Mouse (Mus musculus) heart, embryonic 12.5 days (tissue): Measurements from ENCODE around the gene Camkmt. TPM values are rescaled to one million over a fixed set of nuclear protein-coding genes. Genes with fewer than 3 reads are reported as not detected.

ENCODE experiments used
- ATAC-seq: fragments of 200-750 bp; cut with Nextera tagmentation; 2 replicates; pipeline ENCODE4 v1.8.0; 2017; ENCODE audit warnings: moderate TSS enrichment, moderate library complexity; ENCODE audit not compliant: insufficient number of reproducible peaks, low FRiP score
- H3K27ac ChIP-seq: fragments of 300-500 bp; sonication (generic); 2 replicates; pipeline ENCODE4 v1.5.1; 2016; ENCODE audit warnings: mild to moderate bottlenecking, moderate library complexity; ENCODE audit not compliant: poor library complexity, severe bottlenecking
- H3K27me3 ChIP-seq: fragments of 300-500 bp; sonication (generic); replicated peaks from 2 replicates; pipeline ENCODE4 v1.6.1; 2016; ENCODE audit warnings: mild to moderate bottlenecking, moderate library complexity
- H3K36me3 ChIP-seq: fragments of 300-500 bp; sonication (generic); 2 replicates; pipeline ENCODE4 v1.6.1; 2016; ENCODE audit warnings: mild to moderate bottlenecking, moderate library complexity
- H3K4me1 ChIP-seq: fragments of 300-500 bp; sonication (generic); replicated peaks from 2 replicates; pipeline ENCODE4 v1.6.1; 2016; ENCODE audit warnings: mild to moderate bottlenecking
- H3K4me2 ChIP-seq: fragments of 300-500 bp; sonication (generic); 2 replicates; pipeline ENCODE4 v1.6.1; 2016; ENCODE audit warnings: mild to moderate bottlenecking, moderate library complexity
- H3K4me3 ChIP-seq: fragments of 300-500 bp; sonication (generic); 2 replicates; pipeline ENCODE4 v1.5.1; 2016; ENCODE audit warnings: mild to moderate bottlenecking
- H3K9ac ChIP-seq: fragments of 300-500 bp; sonication (generic); 2 replicates; pipeline ENCODE4 v1.6.1; 2016; ENCODE audit warnings: mild to moderate bottlenecking, moderate library complexity
- H3K9me3 ChIP-seq: fragments of 300-500 bp; sonication (generic); replicated peaks from 2 replicates; pipeline ENCODE4 v1.6.1; 2016; ENCODE audit warnings: mild to moderate bottlenecking, moderate library complexity
- WGBS: fragments of 180-500 bp; shearing (Covaris S2); methylation state at CpG from one replicate; pipeline ENCODE4 v1.1.7; 2016; 5-methylcytosine and 5-hydroxymethylcytosine counted together
- polyA plus RNA-seq: library from polyadenylated mRNA; unstranded; fragments of >200 nt; fragmentation: Nextera tagmentation; extraction: Ambion mirVana; gene quantifications from 2 replicates; pipeline ENCODE4 v1.2.1, GENCODE M21; 2016

Camkmt gene
- polyA plus RNA-seq, 1 experiment from 2014 or later, result 6.6 TPM

GRCm38 (mm10) chr17:85484526-85484925 lies 394.2 kb downstream of the Camkmt start:
- no peak overlapping the region for H3K4me3 ChIP-seq
- ATAC-seq, result no peak
- no peak overlapping the region for H3K9ac ChIP-seq
- 36% methylated on average over 5 of the region's 5 CpGs for WGBS
- H3K27ac ChIP-seq, result no peak overlapping the region
- H3K9me3 ChIP-seq, result no peaks in the 10 kb centered on the region
- no peak overlapping the region for H3K4me2 ChIP-seq
- peaks cover 15% of the 10 kb centered on the region for H3K4me1 ChIP-seq
- H3K27me3 ChIP-seq, result peaks cover 89% of the 10 kb centered on the region
- no peaks in the 10 kb centered on the region for H3K36me3 ChIP-seq

- H3K9ac ChIP-seq, result no peak overlapping the region
- H3K9me3 ChIP-seq, result no peaks in the 10 kb centered on the region
- H3K4me1 ChIP-seq, result peaks cover 15% of the 10 kb centered on the region
- peak overlapping the region; percentile 55 for H3K4me2 ChIP-seq
- peaks cover 89% of the 10 kb centered on the region for H3K27me3 ChIP-seq
- under 1% methylated on average over 30 of the region's 30 CpGs for WGBS
- no peaks in the 10 kb centered on the region for H3K36me3 ChIP-seq
- no peak for ATAC-seq
- no peak overlapping the region for H3K27ac ChIP-seq
- H3K4me3 ChIP-seq, result peak overlapping the region; percentile 24
Measured at GRCm38 (mm10) chr17:85485065-85485945, 395.0 kb downstream of the Camkmt start.

GRCm38 (mm10) chr17:85485946-85486533 lies 395.7 kb downstream of the Camkmt start:
- Histone ChIP-seq H3K9me3 (no peaks in the 10 kb centered on the region), H3K36me3 (no peaks in the 10 kb centered on the region), H3K27me3 (peaks cover 87% of the 10 kb centered on the region), H3K9ac (no peak overlapping the region), H3K4me2 (peak overlapping the region; percentile 70), H3K4me1 (peaks cover 15% of the 10 kb centered on the region), H3K4me3 (peak overlapping the region; percentile 39), H3K27ac (no peak overlapping the region)
- no peak for ATAC-seq
- WGBS, result 1% methylated on average over 14 of the region's 14 CpGs

- 3% methylated on average over 52 of the region's 52 CpGs for WGBS
Measured at GRCm38 (mm10) chr17:85486585-85487480, 396.5 kb downstream of the Camkmt start.

GRCm38 (mm10) chr17:85487531-85487930 lies 397.2 kb downstream of the Camkmt start:
- WGBS, result 55% methylated on average over 3 of the region's 3 CpGs
- no peak for ATAC-seq
- H3K27ac ChIP-seq, result no peak overlapping the region
- no peaks in the 10 kb centered on the region for H3K9me3 ChIP-seq
- no peak overlapping the region for H3K9ac ChIP-seq
- H3K27me3 ChIP-seq, result peaks cover 80% of the 10 kb centered on the region
- no peak overlapping the region for H3K4me3 ChIP-seq
- H3K4me2 ChIP-seq, result no peak overlapping the region
- peaks cover 15% of the 10 kb centered on the region for H3K4me1 ChIP-seq
- no peaks in the 10 kb centered on the region for H3K36me3 ChIP-seq

More at GRCm38 (mm10) chr17:85486585-85487480, 396.5 kb downstream of the Camkmt start:
- H3K4me2 ChIP-seq, result peak overlapping the region; percentile 70
- H3K9me3 ChIP-seq, result no peaks in the 10 kb centered on the region
- 0 out of 2 replicates have a peak overlapping the region, but pooled peaks have one; percentile 28 for H3K9ac ChIP-seq
- H3K27me3 ChIP-seq, result peaks cover 86% of the 10 kb centered on the region
- no peak overlapping the region for H3K27ac ChIP-seq
- no peaks in the 10 kb centered on the region for H3K36me3 ChIP-seq
- no peak for ATAC-seq
- H3K4me3 ChIP-seq, result peak overlapping the region; percentile 39
- H3K4me1 ChIP-seq, result peaks cover 15% of the 10 kb centered on the region

GRCm38 (mm10) chr17:85488601-85489487 lies 398.5 kb downstream of the Camkmt start:
- H3K27me3 ChIP-seq, result peaks cover 69% of the 10 kb centered on the region
- no peak overlapping the region for H3K27ac ChIP-seq
- H3K4me1 ChIP-seq, result peaks cover 15% of the 10 kb centered on the region
- H3K9ac ChIP-seq, result no peak overlapping the region
- WGBS, result 6% methylated on average over 14 of the region's 14 CpGs
- H3K36me3 ChIP-seq, result no peaks in the 10 kb centered on the region
- no peak overlapping the region for H3K4me3 ChIP-seq
- ATAC-seq, result no peak
- H3K4me2 ChIP-seq, result no peak overlapping the region
- no peaks in the 10 kb centered on the region for H3K9me3 ChIP-seq

- H3K27me3 ChIP-seq, result peaks cover 66% of the 10 kb centered on the region
- WGBS, result 2% methylated on average over 10 of the region's 10 CpGs
- no peak overlapping the region for H3K9ac ChIP-seq
- no peaks in the 10 kb centered on the region for H3K9me3 ChIP-seq
- H3K4me2 ChIP-seq, result no peak overlapping the region
- ATAC-seq, result no peak
- no peaks in the 10 kb centered on the region for H3K36me3 ChIP-seq
- no peak overlapping the region for H3K27ac ChIP-seq
- H3K4me3 ChIP-seq, result no peak overlapping the region
- peaks cover 15% of the 10 kb centered on the region for H3K4me1 ChIP-seq
Measured at GRCm38 (mm10) chr17:85489488-85489980, 399.2 kb downstream of the Camkmt start.

- peaks cover 47% of the 10 kb centered on the region for H3K27me3 ChIP-seq
- WGBS, result 68% methylated on average over 3 of the region's 3 CpGs
- ATAC-seq, result no peak
- H3K9ac ChIP-seq, result no peak overlapping the region
- H3K4me2 ChIP-seq, result no peak overlapping the region
- no peak overlapping the region for H3K4me3 ChIP-seq
- peaks cover 3% of the 10 kb centered on the region for H3K4me1 ChIP-seq
- no peaks in the 10 kb centered on the region for H3K36me3 ChIP-seq
- no peak overlapping the region for H3K27ac ChIP-seq
- peaks cover 8% of the 10 kb centered on the region for H3K9me3 ChIP-seq
Measured at GRCm38 (mm10) chr17:85491491-85491890, 401.1 kb downstream of the Camkmt start.

- 55% methylated on average over 4 of the region's 4 CpGs for whole genome bisulfite sequencing
Measured at GRCm38 (mm10) chr17:85493521-85493920, 403.2 kb downstream of the Camkmt start.

More at GRCm38 (mm10) chr17:85493521-85493920, 403.2 kb downstream of the Camkmt start:
- Histone ChIP-seq H3K27ac (no peak overlapping the region), H3K9ac (no peak overlapping the region), H3K4me2 (no peak overlapping the region), H3K36me3 (no peaks in the 10 kb centered on the region), H3K27me3 (peaks cover 34% of the 10 kb centered on the region), H3K4me1 (no peaks in the 10 kb centered on the region), H3K9me3 (peaks cover 10% of the 10 kb centered on the region), H3K4me3 (no peak overlapping the region)
- ATAC-seq, result no peak
